Mouse (Mus musculus): ENCODE measurements around the gene Cox15.
A peak's percentile ranks its signal among the peaks of the same experiment; 100 is the strongest.

Gene Cox15

GRCm38 (mm10) chr19:43761543-43762256 lies 8.9 kb upstream of the Cox15 start:
- no peak for DNase-seq (ENCODE audit: extremely low read depth, low read depth)

DNA sequence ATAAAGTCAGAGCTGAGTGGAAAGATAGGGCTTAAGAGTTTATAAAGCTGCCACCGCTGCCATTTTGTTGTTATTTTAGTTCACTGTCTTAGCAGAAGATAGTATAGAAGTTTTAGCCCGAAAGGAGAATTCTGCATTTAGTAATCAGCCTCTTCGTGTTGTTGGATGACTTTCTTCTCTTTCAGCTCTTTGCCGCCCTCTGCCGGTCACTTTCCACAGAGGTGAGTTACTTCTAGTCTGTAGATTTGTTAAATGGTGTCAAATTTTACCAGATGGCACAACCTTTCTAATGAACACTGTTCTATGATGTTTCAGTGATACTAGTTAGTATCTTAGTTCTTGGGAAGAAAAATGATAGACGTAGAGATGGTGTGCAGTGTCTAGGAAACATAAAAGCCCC lies 7.7 kb upstream of the Cox15 start:
- DNase-seq (ENCODE audit: extremely low read depth, low read depth), result peak; percentile 70

- DNase-seq (ENCODE audit: extremely low read depth, low read depth), result no peak
Observed at GRCm38 (mm10) chr19:43754872-43755271, 2.1 kb upstream of the Cox15 start.

GRCm38 (mm10) chr19:43754237-43754636 lies 1.4 kb upstream of the Cox15 start:
- DNase-seq (ENCODE audit: extremely low read depth, low read depth), result no peak

- DNase-seq (ENCODE audit: extremely low read depth, low read depth), result peak; percentile 82
Observed at GRCm38 (mm10) chr19:43753226-43753835, 531 bp upstream of the Cox15 start.

DNA sequence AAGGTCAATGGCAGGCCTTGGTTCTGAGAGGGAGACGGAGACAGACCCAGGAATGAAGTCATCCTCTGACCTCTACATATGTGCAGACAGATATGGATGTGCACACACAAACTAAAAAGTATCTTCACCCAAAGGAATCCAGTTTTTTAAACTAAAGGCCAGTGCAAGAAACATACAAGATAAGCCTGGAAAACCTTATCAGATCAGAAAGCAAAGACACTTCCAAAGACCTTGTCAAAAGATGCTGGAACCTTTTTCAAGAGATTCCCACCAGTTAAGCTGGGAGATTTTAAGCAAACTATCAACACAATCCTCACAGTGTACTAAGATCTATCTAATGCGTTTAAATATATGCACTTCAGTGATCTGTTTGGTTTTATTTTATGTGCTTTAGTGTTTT lies 2.8 kb downstream of the Cox15 start:
- no peak for DNase-seq (ENCODE audit: extremely low read depth, low read depth)

- DNase-seq (ENCODE audit: extremely low read depth, low read depth), result no peak
Observed at GRCm38 (mm10) chr19:43747877-43748276, 4.9 kb downstream of the Cox15 start.

GRCm38 (mm10) chr19:43745740-43746139 lies 7.1 kb downstream of the Cox15 start:
- DNase-seq (ENCODE audit: extremely low read depth, low read depth), result no peak

- no peak for DNase-seq (ENCODE audit: extremely low read depth, low read depth)
Observed at GRCm38 (mm10) chr19:43743401-43743800, 9.4 kb downstream of the Cox15 start.

- no peak for DNase-seq (ENCODE audit: extremely low read depth, low read depth)
Observed at GRCm38 (mm10) chr19:43738409-43738808, 14.4 kb downstream of the Cox15 start.

DNA sequence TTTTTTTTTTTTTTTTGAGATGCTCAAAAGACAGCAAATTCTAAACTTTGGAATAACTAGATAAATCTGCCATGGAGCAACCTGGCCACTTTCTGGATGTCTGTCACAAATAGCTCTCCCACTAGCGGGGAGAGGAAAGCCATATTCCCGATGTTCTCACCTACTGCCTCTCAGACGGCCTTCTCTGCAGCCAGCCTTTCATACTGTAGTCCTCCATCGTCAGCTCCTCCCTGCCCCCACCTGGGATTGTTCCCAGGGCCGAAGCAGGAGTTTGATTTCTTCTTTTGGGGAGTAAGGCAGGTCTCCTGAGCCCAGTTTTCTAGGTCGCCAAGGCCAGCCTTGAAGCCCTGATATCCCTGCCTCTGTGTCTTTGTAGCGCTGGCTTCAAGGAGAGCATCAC lies 21.6 kb downstream of the Cox15 start:
- no peak for DNase-seq (ENCODE audit: extremely low read depth, low read depth)

GRCm38 (mm10) chr19:43730037-43730428 lies 22.8 kb downstream of the Cox15 start:
- no peak for DNase-seq (ENCODE audit: extremely low read depth, low read depth)

DNA sequence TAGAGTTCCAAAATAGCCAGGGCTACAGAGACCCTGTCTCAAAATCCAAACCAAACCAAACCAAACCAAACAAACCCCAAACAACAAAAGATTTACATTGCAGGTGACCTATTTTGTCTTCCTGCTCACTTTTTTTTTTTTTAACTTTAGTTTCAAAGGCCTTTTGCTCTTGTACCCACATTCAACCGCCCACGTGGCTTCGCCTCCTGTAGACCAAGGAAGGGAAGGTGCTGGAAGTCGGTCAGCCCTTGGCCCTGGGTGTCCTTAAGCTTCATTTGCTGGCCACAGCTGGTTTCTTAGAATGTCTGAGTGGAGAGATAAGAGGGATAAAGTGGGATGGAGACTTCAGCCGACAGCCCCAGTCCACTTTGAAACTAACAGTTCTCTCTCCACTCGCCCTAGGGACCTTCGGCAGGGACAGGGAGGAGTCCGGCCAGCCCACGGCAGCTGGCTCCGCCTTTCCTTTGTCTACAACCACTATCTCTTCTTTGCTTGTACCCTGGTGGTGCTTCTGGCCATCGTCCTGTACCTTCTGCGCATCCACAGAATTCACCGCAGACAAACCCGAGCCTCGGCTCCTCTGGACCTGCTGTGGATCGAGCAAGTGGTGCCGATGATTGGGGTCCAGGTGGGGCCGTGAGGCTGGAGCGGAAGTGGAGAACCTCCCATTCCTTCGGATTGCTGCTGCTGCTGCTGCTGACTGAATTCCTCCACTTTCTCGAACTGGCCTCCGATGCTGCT lies 23.3 kb downstream of the Cox15 start:
- no peak for DNase-seq (ENCODE audit: extremely low read depth, low read depth)

GRCm38 (mm10) chr19:43726510-43727146 lies 26.2 kb downstream of the Cox15 start:
- DNase-seq (ENCODE audit: extremely low read depth, low read depth), result peak; percentile 14

- DNase-seq (ENCODE audit: extremely low read depth, low read depth), result no peak
Observed at GRCm38 (mm10) chr19:43724821-43725220, 28.0 kb downstream of the Cox15 start.

DNA sequence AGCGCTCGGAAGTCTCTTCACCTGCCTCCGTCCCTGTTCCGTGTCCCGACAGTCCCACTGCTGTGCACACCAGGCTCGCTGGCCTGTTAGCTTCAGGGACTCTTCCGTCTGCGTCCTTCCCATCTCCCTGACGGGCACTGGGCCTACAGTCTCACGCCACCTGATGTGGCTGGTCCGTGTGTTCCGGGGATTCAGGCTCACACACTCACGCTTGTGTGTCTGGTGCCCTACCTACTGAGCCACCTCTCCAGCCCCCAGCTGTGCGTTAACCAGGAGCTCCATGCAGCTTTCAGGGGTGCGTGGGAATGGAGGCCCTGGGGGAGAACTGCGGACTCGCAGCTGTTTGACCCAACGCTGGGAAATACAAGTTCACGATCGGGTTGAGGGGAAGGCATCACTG lies 28.6 kb downstream of the Cox15 start:
- DNase-seq (ENCODE audit: extremely low read depth, low read depth), result no peak

DNA sequence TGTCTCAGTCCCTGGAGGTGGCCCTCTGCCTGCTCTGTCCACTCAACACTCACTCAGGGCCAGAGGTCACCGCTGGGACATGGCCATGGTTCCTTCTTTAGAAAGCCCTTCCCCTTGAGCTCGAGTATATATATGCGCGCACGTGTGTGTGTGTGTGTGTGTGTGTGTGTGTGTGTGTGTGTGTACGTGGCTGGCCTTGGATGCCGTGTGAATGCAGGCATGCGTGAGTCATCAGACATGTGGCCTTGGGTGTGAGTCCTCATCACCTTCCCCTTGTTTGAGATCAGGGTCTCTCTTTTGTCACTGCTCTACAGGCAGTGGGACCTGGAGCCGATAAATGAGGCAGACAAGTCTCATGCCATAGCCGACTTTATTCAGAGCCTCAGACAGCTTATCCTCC lies 29.3 kb downstream of the Cox15 start:
- no peak for DNase-seq (ENCODE audit: extremely low read depth, low read depth)

GRCm38 (mm10) chr19:43722891-43723290 lies 29.9 kb downstream of the Cox15 start:
- DNase-seq (ENCODE audit: extremely low read depth, low read depth), result no peak

DNA sequence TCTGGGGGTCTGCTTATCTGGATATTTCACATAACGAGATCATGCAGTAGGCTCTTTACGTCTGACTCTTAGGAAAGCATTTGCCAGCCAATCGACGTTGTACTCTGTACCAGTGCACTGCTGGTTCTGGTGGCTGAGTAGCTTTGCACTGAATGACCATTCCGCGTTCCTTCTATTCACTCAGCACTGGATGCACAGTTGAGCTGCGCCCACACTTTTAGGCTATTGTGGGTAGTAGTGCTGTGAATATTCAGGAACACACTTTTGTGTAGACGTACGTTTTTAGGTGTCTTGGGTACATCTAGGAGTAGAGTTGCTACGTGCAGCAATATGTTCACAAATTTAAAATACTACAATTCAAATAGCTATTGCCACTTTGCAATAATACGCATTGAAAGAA lies 32.7 kb downstream of the Cox15 start:
- no peak for DNase-seq (ENCODE audit: extremely low read depth, low read depth)

GRCm38 (mm10) chr19:43711971-43712370 lies 40.8 kb downstream of the Cox15 start:
- no peak for DNase-seq (ENCODE audit: extremely low read depth, low read depth)

DNA sequence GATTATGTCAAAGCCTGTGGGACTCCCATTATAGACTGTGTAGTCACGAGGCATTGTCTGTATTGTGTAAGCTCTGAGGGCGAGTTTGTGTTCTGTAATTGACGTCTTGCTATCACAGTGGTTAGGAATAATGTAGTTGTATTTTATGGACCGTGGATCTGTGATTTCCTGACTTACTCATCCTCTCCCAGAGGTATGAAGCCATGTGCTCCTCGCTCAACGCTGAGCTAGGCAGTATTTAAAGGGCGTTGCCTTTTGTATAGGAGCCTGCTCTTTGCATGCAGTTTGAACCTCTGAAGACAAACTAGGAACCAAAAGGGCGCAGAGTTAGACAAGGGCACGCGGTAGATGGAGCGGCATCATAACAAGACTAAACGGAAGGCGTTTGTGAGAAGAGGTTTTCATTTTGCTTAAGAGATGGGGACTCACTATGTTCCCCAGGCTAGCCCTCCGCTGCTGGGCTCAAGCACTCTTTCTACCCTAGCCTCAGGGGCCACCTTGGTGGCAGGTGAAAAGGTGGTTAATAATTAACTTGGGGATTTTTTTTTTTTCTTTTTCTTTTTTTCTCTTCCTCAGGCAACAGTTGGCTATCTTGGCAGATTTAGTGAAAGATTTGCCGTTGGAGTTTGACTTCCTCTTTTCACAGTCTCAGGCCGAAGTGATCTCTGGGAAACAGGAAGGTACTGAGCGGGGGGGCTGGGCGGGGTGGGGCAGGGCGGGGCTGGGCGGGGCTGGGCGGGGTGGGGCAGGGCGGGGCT lies 41.5 kb downstream of the Cox15 start:
- peak; percentile 86 for DNase-seq (ENCODE audit: extremely low read depth, low read depth)

All from MEL-GATA-1-ER (cell line).